Mouse (Mus musculus): ENCODE measurements at regions not wholly inside any gene's neighbourhood (a gene's known extent, or its start where the extent isn't known, plus 50 kb on each side); places are given as distances from the start of the nearest gene placed in this dataset.

DNA sequence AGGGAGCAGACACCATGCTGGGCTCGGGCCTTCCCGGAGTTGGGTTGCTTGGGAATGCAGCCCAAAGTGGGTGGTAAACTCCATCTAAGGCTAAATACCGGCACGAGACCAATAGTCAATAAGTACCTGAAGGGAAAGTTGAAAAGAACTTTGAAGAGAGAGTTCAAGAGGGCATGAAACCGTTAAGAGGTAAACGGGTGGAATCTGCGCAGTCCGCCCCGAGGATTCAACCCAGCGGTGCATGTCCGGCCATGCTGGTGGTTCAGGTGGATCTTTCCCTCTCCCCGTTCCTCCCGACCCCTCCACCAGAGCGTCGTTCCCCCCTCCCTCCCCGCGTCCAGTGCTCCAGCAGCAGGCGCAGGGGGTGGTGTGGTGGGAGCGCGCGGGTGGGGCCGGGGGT, 179.1 kb upstream of the Arhgef26 start:
- Histone ChIP-seq H3K9me3 (replicated peaks; ENCODE audit: low read length) (peaks cover 7% of the 10 kb centered on the region; the same call in 1 of the 2 replicates), H3K36me3 (ENCODE audit: insufficient read depth, low read length) (no peaks in the 10 kb centered on the region), H3K4me3 (replicated peaks; ENCODE audit: low read depth, low read length) (no peak overlapping the region), H3K9ac (ENCODE audit: low read depth, low read length) (no peak overlapping the region), H3K4me2 (ENCODE audit: low read length) (no peak overlapping the region), H3K27me3 (ENCODE audit: insufficient read depth, low read length) (no peaks in the 10 kb centered on the region), H3K27ac (no peak overlapping the region), H3K4me1 (replicated peaks; ENCODE audit: insufficient read depth, low read length) (no peaks in the 10 kb centered on the region)
- DNase-seq (ENCODE audit: low spot score), result peak; percentile 50
- no peak for TF ChIP-seq CTCF (IDR thresholded peaks at IDR 0.05; ENCODE audit: low read depth)
- WGBS, result 59% methylated on average over 22 of the region's 22 CpGs
- peak; percentile 100 for ATAC-seq (replicated peaks; ENCODE audit: low FRiP score, low read depth)

DNA sequence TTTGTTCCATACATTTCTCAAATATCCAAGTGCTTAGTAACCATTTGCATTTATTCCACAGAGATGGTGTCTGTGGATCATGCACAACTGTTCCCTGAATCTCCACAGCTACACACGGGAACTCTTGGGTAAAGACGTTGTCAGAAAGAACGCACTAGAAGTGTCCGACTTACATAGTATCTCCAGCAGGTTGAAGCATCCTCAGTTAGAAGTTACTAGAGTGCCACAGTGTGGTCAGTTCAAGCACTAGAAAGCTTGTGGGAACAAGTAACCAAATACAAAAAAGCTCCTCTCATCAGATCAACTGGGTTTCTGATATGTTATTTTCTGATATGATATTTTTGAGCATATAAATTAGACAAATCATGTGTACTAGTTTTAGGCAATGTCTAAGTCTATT, 167.5 kb upstream of the Arhgef26 start:
- Histone ChIP-seq H3K9ac (ENCODE audit: low read depth, low read length) (no peak overlapping the region), H3K27ac (no peak overlapping the region), H3K4me1 (replicated peaks; ENCODE audit: insufficient read depth, low read length) (no peaks in the 10 kb centered on the region), H3K4me2 (ENCODE audit: low read length) (no peak overlapping the region), H3K36me3 (ENCODE audit: insufficient read depth, low read length) (no peaks in the 10 kb centered on the region), H3K9me3 (replicated peaks; ENCODE audit: low read length) (no peaks in the 10 kb centered on the region), H3K27me3 (ENCODE audit: insufficient read depth, low read length) (no peaks in the 10 kb centered on the region), H3K4me3 (replicated peaks; ENCODE audit: low read depth, low read length) (no peak overlapping the region)
- WGBS, result 54% methylated on average over 4 of the region's 4 CpGs
- DNase-seq (ENCODE audit: low spot score) (peak; percentile 43), ATAC-seq (replicated peaks; ENCODE audit: low FRiP score, low read depth) (no peak)
- peak; percentile 59 for TF ChIP-seq CTCF (IDR thresholded peaks at IDR 0.05; ENCODE audit: low read depth)

DNA sequence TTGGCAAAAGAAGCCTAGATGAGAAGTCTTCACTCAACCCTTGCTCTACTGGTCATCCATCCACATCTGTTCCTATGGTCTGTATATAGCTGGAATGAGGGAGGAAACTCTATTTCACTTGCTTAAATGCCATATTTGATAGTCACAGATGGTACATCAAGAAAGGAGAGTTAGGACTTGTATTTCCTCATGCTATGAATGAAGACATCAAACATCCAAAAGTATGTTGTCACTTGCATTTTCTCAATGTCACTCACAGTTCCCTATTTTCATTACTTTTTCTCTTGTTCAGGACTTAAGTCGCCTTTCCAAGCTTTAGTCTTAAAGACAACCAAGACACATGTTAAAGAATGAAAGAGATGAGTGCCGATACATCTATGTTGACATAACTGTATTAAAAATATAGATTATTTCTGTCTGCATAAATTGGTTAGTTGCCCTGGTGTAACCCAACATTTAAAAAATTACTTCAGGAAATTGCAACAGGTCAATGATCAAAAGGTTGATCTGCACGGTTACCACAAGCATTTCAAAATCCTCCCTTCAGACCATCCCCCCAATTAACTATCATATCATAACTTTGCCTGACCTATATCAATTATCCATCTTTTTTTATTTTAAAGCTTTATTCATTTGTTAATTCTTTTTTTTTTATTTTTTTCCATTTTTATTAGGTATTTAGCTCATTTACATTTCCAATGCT, 150.2 kb upstream of the Arhgef26 start:
- WGBS, result 79% methylated on average over 3 of the region's 3 CpGs

DNA sequence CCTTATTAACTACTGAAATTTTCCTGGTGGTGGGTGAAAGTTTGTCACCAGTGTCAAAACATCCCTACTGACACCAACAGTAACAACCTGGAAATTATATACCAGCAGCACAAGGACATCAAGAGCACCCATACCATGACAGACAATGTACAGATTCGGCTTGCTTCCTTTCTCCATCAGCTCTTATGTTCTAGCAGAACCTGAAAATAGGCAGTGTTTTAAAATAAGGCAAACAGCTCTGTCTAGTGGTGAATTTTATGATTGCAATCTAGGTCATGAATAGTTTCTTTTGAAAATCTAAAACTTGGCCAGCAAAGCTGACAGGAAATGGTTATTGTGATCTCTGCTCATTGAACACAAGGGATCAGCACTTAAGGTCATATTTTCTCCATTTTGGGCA, 145.7 kb upstream of the Arhgef26 start:
- peak; percentile 82 for DNase-seq (ENCODE audit: low spot score)

More for the DNA sequence above, 150.2 kb upstream of the Arhgef26 start:
- no peak overlapping the region for H3K27ac ChIP-seq
- DNase-seq (ENCODE audit: low spot score), result no peak
- no peaks in the 10 kb centered on the region for H3K4me1 ChIP-seq (replicated peaks; ENCODE audit: insufficient read depth, low read length)
- H3K27me3 ChIP-seq (ENCODE audit: insufficient read depth, low read length), result no peaks in the 10 kb centered on the region
- no peak overlapping the region for H3K4me3 ChIP-seq (replicated peaks; ENCODE audit: low read depth, low read length)
- no peaks in the 10 kb centered on the region for H3K36me3 ChIP-seq (ENCODE audit: insufficient read depth, low read length)
- ATAC-seq (replicated peaks; ENCODE audit: low FRiP score, low read depth), result no peak
- TF ChIP-seq CTCF (IDR thresholded peaks at IDR 0.05; ENCODE audit: low read depth), result no peak
- no peaks in the 10 kb centered on the region for H3K9me3 ChIP-seq (replicated peaks; ENCODE audit: low read length)
- no peak overlapping the region for H3K9ac ChIP-seq (ENCODE audit: low read depth, low read length)
- H3K4me2 ChIP-seq (ENCODE audit: low read length), result no peak overlapping the region

DNA sequence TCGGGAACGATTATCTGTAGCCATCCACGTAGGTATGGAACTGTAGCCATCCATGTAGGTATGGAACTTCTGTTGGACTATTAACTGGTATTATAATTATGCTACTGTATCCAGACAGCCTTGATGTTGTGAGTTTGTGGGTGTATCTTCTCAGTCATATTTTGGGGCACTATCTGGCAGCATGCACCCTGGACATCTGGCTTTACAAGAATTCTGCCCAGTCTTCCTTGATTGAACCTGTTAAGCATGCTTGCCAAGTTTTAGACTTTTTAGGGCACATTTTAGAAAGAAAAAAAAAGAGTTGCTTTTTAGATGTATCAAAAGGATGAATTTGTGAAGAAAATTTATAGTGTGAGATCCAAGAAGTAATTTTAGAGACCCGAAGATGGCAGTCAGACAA, 143.7 kb upstream of the Arhgef26 start:
- Histone ChIP-seq H3K9me3 (replicated peaks; ENCODE audit: low read length) (no peaks in the 10 kb centered on the region), H3K27ac (no peak overlapping the region), H3K36me3 (ENCODE audit: insufficient read depth, low read length) (no peaks in the 10 kb centered on the region), H3K9ac (ENCODE audit: low read depth, low read length) (no peak overlapping the region), H3K4me1 (replicated peaks; ENCODE audit: insufficient read depth, low read length) (no peaks in the 10 kb centered on the region), H3K27me3 (ENCODE audit: insufficient read depth, low read length) (no peaks in the 10 kb centered on the region; the same call in 1 of the 2 replicates), H3K4me3 (replicated peaks; ENCODE audit: low read depth, low read length) (no peak overlapping the region), H3K4me2 (ENCODE audit: low read length) (no peak overlapping the region)
- no peak for TF ChIP-seq CTCF (IDR thresholded peaks at IDR 0.05; ENCODE audit: low read depth)
- 91% methylated on average over 4 of the region's 4 CpGs for WGBS
- no peak for ATAC-seq (replicated peaks; ENCODE audit: low FRiP score, low read depth)
- no peak for DNase-seq (ENCODE audit: low spot score)

More for the DNA sequence above, 145.7 kb upstream of the Arhgef26 start:
- Histone ChIP-seq H3K4me3 (replicated peaks; ENCODE audit: low read depth, low read length) (no peak overlapping the region), H3K36me3 (ENCODE audit: insufficient read depth, low read length) (no peaks in the 10 kb centered on the region), H3K9ac (ENCODE audit: low read depth, low read length) (no peak overlapping the region), H3K27me3 (ENCODE audit: insufficient read depth, low read length) (no peaks in the 10 kb centered on the region; the same call in 1 of the 2 replicates), H3K4me1 (replicated peaks; ENCODE audit: insufficient read depth, low read length) (no peaks in the 10 kb centered on the region), H3K27ac (no peak overlapping the region), H3K9me3 (replicated peaks; ENCODE audit: low read length) (no peaks in the 10 kb centered on the region), H3K4me2 (ENCODE audit: low read length) (no peak overlapping the region)
- 20% methylated on average over 1 of the region's 1 CpGs for WGBS
- no peak for ATAC-seq (replicated peaks; ENCODE audit: low FRiP score, low read depth)
- TF ChIP-seq CTCF (IDR thresholded peaks at IDR 0.05; ENCODE audit: low read depth), result peak; percentile 89

DNA sequence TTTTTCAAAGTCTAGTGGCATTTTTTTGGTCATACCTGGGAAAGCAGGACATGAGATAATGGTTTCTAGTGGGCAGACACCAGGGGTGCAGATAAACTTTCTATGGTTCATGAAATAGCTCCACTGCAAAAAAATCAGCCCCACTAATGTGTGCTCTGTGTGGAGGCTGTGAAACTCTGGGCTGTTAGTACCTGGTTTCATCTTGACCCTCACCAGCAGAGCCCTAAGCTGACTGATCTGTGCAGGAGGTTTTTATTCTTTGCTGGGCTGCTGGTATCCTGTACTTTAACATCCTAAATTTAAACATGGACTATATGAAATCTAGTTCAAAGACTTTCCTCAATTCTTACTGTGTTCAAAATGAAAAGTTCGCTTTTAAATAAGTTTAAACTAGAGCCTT, 141.5 kb upstream of the Arhgef26 start:
- H3K27ac ChIP-seq, result no peak overlapping the region
- TF ChIP-seq CTCF (IDR thresholded peaks at IDR 0.05; ENCODE audit: low read depth), result no peak
- no peak overlapping the region for H3K9ac ChIP-seq (ENCODE audit: low read depth, low read length)
- no peak overlapping the region for H3K4me3 ChIP-seq (replicated peaks; ENCODE audit: low read depth, low read length)
- DNase-seq (ENCODE audit: low spot score) (no peak), ATAC-seq (replicated peaks; ENCODE audit: low FRiP score, low read depth) (no peak)
- no peaks in the 10 kb centered on the region for H3K4me1 ChIP-seq (replicated peaks; ENCODE audit: insufficient read depth, low read length)
- H3K36me3 ChIP-seq (ENCODE audit: insufficient read depth, low read length), result no peaks in the 10 kb centered on the region
- no peaks in the 10 kb centered on the region; the same call in 1 of the 2 replicates for H3K27me3 ChIP-seq (ENCODE audit: insufficient read depth, low read length)
- no peak overlapping the region for H3K4me2 ChIP-seq (ENCODE audit: low read length)
- 78% methylated on average over 1 of the region's 1 CpGs for WGBS
- no peaks in the 10 kb centered on the region for H3K9me3 ChIP-seq (replicated peaks; ENCODE audit: low read length)

DNA sequence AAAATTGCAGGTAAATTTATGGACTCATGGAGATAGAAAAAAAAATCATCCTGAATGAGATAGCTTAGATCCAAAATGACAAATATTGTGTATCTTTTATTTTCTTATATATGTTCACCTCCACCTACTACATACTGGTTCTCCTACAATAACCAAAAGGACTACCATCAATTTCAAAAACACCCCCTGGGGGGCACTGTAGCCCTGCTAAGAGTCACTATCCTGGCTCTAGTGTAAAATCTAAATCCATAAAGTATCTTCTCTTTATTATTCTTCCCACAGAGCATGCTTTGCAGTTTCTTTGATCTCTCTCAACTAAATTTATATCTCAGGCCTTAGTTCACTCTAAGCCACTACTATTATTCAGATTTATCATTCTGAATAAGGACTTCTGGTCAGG, 122.3 kb upstream of the Arhgef26 start:
- no peak for ATAC-seq (replicated peaks; ENCODE audit: low FRiP score, low read depth)
- TF ChIP-seq CTCF (IDR thresholded peaks at IDR 0.05; ENCODE audit: low read depth), result peak; percentile 66

More for the DNA sequence above, 122.3 kb upstream of the Arhgef26 start:
- H3K4me3 ChIP-seq (replicated peaks; ENCODE audit: low read depth, low read length), result no peak overlapping the region
- no peaks in the 10 kb centered on the region for H3K9me3 ChIP-seq (replicated peaks; ENCODE audit: low read length)
- DNase-seq (ENCODE audit: low spot score), result peak; percentile 78
- H3K27ac ChIP-seq, result no peak overlapping the region
- H3K4me1 ChIP-seq (replicated peaks; ENCODE audit: insufficient read depth, low read length), result no peaks in the 10 kb centered on the region
- no peaks in the 10 kb centered on the region for H3K27me3 ChIP-seq (ENCODE audit: insufficient read depth, low read length)
- H3K36me3 ChIP-seq (ENCODE audit: insufficient read depth, low read length), result no peaks in the 10 kb centered on the region
- H3K9ac ChIP-seq (ENCODE audit: low read depth, low read length), result no peak overlapping the region
- H3K4me2 ChIP-seq (ENCODE audit: low read length), result no peak overlapping the region
